Mouse (Mus musculus): ENCODE data around the gene Med8. TPM values are rescaled to one million over a fixed set of nuclear protein-coding genes. Genes with fewer than 3 reads are reported as not detected.

The Med8 gene
- polyA plus RNA-seq, 1 experiment from 2014 or later: 155 TPM

DNA sequence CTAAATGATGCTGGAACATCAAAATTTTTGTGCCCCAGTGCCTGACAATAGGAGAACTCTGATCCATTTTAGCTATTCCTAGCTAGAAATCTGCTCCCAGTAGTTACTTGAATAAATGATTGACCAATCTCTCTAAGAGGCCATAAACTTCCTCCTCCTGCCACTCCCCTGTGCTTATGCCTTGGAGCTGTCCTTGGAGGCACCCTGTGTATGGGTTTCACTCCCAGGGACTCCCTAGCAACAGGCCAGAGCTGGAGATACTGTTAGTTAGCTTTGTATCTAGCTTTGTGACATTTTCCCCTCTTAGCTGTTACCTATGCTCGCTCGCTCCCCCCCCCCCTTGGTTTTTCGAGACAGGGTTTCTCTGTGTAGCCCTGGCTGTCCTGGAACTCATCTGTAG is 12.2 kb downstream of the Med8 start:
- 100% methylated on average over 3 of the region's 3 CpGs for WGBS
- no peak overlapping the region for H3K9ac ChIP-seq (ENCODE audit: low read length)
- H3K9me3 ChIP-seq (ENCODE audit: control insufficient read depth, low read length): no peaks in the 10 kb centered on the region
- H3K27ac ChIP-seq (ENCODE audit: low read depth, low read length): no peak overlapping the region
- no peaks in the 10 kb centered on the region; the same call in none of the 2 replicates for H3K36me3 ChIP-seq (ENCODE audit: control insufficient read depth, insufficient read depth, low read length)
- no peak overlapping the region for H3K4me3 ChIP-seq (ENCODE audit: low read depth, low read length)
- H3K27me3 ChIP-seq (ENCODE audit: control insufficient read depth, insufficient read depth, low read length): no peaks in the 10 kb centered on the region
- H3K4me2 ChIP-seq (ENCODE audit: low read depth, low read length, severe bottlenecking): no peak overlapping the region
- no peak for DNase-seq (ENCODE audit: low spot score)
- no peaks in the 10 kb centered on the region for H3K4me1 ChIP-seq (replicated peaks; ENCODE audit: control insufficient read depth, insufficient read depth, low read length)
- no peak for ATAC-seq (replicated peaks; ENCODE audit: low FRiP score)

DNA sequence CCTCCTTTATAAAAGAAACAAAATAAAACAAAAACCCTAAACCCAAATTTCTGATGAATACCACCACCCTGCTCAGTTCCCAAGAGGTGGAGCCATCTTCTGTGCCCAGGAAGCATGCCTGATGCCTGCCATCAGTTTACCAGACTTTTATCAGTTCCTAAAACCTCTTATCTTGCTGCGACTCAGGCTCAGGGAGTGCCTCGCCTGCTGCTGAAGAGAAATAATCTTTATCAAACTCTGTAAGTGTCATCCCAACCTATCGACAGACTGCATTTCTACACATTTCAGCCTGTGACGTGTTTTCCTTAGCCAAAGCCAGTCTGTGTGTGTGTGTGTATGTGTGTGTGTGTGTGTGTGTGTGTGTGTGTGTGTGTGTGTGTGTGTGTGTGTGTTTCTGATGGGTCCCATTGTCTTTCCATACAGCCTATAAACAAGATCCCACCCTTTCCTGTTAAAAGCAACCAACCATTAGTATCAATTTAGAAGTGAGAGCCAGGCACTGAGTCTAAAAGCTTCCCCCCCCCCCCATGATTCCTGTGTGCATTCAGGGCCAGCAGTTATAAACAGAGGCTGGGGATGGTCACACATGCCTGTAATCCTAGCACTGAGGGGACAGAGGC is 15.5 kb downstream of the Med8 start:
- H3K36me3 ChIP-seq (ENCODE audit: control insufficient read depth, insufficient read depth, low read length): no peaks in the 10 kb centered on the region
- DNase-seq (ENCODE audit: low spot score): no peak
- no peaks in the 10 kb centered on the region for H3K9me3 ChIP-seq (ENCODE audit: control insufficient read depth, low read length)
- no peaks in the 10 kb centered on the region for H3K27me3 ChIP-seq (ENCODE audit: control insufficient read depth, insufficient read depth, low read length)
- H3K9ac ChIP-seq (ENCODE audit: low read length): no peak overlapping the region
- ATAC-seq (replicated peaks; ENCODE audit: low FRiP score): no peak
- H3K4me3 ChIP-seq (ENCODE audit: low read depth, low read length): no peak overlapping the region
- H3K27ac ChIP-seq (ENCODE audit: low read depth, low read length): no peak overlapping the region
- no peak overlapping the region for H3K4me2 ChIP-seq (ENCODE audit: low read depth, low read length, severe bottlenecking)
- 88% methylated on average over 4 of the region's 4 CpGs for WGBS
- H3K4me1 ChIP-seq (replicated peaks; ENCODE audit: control insufficient read depth, insufficient read depth, low read length): peaks cover 7% of the 10 kb centered on the region; the same call in 1 of the 2 replicates

DNA sequence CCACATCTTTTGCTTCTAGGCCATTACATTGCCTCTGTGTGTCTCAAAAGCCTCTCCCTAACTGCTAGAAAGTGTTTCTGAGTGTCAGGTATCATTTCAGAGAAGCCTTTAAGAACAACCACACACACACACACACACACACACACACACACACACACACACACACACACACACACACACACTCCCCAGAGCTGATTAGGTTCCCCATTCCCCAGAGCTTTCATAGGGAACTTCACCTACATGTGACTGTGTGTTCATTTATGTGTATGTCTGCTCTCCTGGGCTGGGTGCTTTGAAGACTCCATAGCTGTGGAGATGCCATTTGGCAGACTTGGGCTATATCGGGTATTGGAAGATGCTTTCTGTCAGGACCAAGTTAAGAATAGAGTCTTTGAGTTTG is 16.2 kb downstream of the Med8 start:
- no peak overlapping the region for H3K27ac ChIP-seq (ENCODE audit: low read depth, low read length)
- H3K27me3 ChIP-seq (ENCODE audit: control insufficient read depth, insufficient read depth, low read length): no peaks in the 10 kb centered on the region
- DNase-seq (ENCODE audit: low spot score): no peak
- peaks cover 7% of the 10 kb centered on the region; the same call in 1 of the 2 replicates for H3K4me1 ChIP-seq (replicated peaks; ENCODE audit: control insufficient read depth, insufficient read depth, low read length)
- no peak overlapping the region for H3K4me3 ChIP-seq (ENCODE audit: low read depth, low read length)
- no peaks in the 10 kb centered on the region for H3K36me3 ChIP-seq (ENCODE audit: control insufficient read depth, insufficient read depth, low read length)
- H3K9me3 ChIP-seq (ENCODE audit: control insufficient read depth, low read length): no peaks in the 10 kb centered on the region
- WGBS: 92% methylated on average over 1 of the region's 1 CpGs
- H3K4me2 ChIP-seq (ENCODE audit: low read depth, low read length, severe bottlenecking): no peak overlapping the region
- ATAC-seq (replicated peaks; ENCODE audit: low FRiP score): no peak
- H3K9ac ChIP-seq (ENCODE audit: low read length): no peak overlapping the region

DNA sequence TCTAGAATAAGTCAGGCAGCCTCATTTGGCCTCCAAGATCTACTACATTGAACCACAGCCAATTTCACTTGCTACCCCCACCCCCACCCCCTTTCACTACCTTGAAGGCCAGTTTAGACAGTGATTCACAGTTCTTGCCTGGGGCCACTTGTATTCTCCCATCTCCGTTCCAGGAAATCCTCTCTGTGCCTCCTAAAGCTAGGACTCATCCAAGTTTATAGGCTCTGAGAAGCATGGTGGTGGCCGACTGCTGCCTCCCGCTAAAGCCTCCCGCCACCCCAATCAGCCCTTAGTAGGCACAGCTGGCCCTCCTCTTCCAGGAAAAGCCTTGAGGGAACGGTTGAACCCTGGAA is 18.3 kb downstream of the Med8 start:
- Histone ChIP-seq H3K36me3 (ENCODE audit: control insufficient read depth, insufficient read depth, low read length) (peaks cover 1% of the 10 kb centered on the region; the same call in 1 of the 2 replicates), H3K27ac (ENCODE audit: low read depth, low read length) (no peak overlapping the region), H3K9me3 (ENCODE audit: control insufficient read depth, low read length) (no peaks in the 10 kb centered on the region), H3K9ac (ENCODE audit: low read length) (peak overlapping the region; percentile 76), H3K4me3 (ENCODE audit: low read depth, low read length) (peak overlapping the region; percentile 53), H3K4me2 (ENCODE audit: low read depth, low read length, severe bottlenecking) (peak overlapping the region; percentile 84), H3K27me3 (ENCODE audit: control insufficient read depth, insufficient read depth, low read length) (no peaks in the 10 kb centered on the region), H3K4me1 (replicated peaks; ENCODE audit: control insufficient read depth, insufficient read depth, low read length) (peaks cover 7% of the 10 kb centered on the region; the same call in 1 of the 2 replicates)
- WGBS: 3% methylated on average over 5 of the region's 5 CpGs
- DNase-seq (ENCODE audit: low spot score) (no peak), ATAC-seq (replicated peaks; ENCODE audit: low FRiP score) (no peak; the same call in 1 of the 2 replicates)

DNA sequence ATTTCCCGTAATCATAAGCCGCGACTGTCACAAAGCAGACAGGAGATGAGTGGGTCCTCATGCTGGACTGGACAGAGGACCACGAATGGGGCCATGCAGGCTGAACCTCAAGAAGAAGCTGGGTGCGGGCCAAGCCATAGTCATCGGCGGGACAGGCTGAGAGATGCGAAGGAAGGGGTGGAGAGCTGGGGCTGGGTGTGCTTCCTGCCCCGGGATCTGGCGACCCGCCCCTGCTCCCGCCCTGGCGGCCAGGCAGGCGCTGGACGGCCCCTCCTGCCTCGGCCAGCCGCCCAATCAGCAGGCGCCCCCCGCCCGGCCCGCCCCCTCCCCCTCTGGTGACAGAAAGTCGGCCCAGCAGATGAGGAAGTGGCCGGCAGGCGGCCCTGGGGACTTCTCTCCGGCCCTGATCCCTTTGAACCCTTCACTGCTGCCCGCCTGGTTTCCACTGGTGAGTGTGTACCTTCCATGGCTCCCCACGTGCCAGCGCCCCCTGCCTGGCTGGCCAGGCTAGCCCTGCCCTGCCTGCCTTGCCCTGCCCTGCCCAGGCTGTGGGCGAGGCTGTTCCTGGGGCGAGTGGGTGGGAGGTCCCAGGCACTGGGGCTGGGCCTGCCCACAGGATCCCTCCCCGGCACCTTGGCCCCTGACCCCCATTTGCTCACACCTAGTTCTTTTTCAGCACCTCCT is 18.8 kb downstream of the Med8 start, which contains the start of gene Elovl1:
TSS of gene Elovl1 (plus strand) at position 326 of the 684 bp plus-strand sequence.
- WGBS: 1% methylated on average over 30 of the region's 31 CpGs
- DNase-seq (ENCODE audit: low spot score) (peak; percentile 95), ATAC-seq (replicated peaks; ENCODE audit: low FRiP score) (peak; percentile 95)
- H3K4me2 ChIP-seq (ENCODE audit: low read depth, low read length, severe bottlenecking): peak within 1 kb of the TSS; percentile 84
- no peaks in the 10 kb centered on the region for H3K27me3 ChIP-seq (ENCODE audit: control insufficient read depth, insufficient read depth, low read length)
- peaks cover 7% of the 10 kb centered on the region; the same call in 1 of the 2 replicates for H3K4me1 ChIP-seq (replicated peaks; ENCODE audit: control insufficient read depth, insufficient read depth, low read length)
- H3K27ac ChIP-seq (ENCODE audit: low read depth, low read length): peak within 1 kb of the TSS; percentile 12; the same call in 1 of the 2 replicates
- H3K4me3 ChIP-seq (ENCODE audit: low read depth, low read length): peak within 1 kb of the TSS; percentile 53
- peak within 1 kb of the TSS; percentile 76 for H3K9ac ChIP-seq (ENCODE audit: low read length)
- H3K36me3 ChIP-seq (ENCODE audit: control insufficient read depth, insufficient read depth, low read length): peaks cover 3% of the 10 kb centered on the region; the same call in 1 of the 2 replicates
- H3K9me3 ChIP-seq (ENCODE audit: control insufficient read depth, low read length): no peaks in the 10 kb centered on the region

DNA sequence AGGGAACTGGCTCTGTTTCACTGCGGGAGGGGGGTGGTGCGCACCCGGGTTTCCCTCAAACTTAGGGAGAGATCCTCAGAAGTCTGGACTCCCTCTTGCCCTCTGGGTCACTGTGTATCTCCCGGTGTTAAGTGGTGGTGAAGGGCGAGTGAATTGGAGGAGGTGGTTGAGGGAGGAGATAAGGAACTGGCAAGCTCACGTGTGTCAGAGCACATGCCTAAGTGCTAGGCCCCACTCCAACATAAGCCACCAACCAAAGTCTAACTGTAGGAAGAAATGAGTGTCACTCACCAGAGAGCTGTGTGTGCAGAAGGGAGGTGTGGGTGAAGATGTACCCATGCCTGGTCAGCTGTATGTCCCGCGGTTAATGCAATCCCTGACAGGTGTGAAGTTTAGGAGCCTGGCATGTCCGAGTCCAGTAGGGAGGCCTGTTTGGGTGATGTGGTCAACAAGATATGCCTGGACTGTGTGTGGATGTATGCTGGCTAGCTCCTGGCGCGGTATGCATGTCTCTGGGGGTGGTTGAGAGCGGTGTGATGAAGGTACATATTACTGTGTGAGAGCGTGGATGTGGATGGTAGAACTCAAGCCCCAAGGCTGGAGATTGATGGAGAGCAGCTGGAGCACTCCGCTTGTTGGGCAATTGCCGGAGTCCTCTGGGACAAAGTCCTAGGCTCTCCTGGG is 19.5 kb downstream of the Med8 start:
- peak overlapping the region; percentile 76 for H3K9ac ChIP-seq (ENCODE audit: low read length)
- H3K4me1 ChIP-seq (replicated peaks; ENCODE audit: control insufficient read depth, insufficient read depth, low read length): peaks cover 7% of the 10 kb centered on the region; the same call in 1 of the 2 replicates
- no peaks in the 10 kb centered on the region for H3K9me3 ChIP-seq (ENCODE audit: control insufficient read depth, low read length)
- H3K4me2 ChIP-seq (ENCODE audit: low read depth, low read length, severe bottlenecking): peak overlapping the region; percentile 84
- no peak for DNase-seq (ENCODE audit: low spot score)
- peak; percentile 10 for ATAC-seq (replicated peaks; ENCODE audit: low FRiP score)
- WGBS: 54% methylated on average over 15 of the region's 15 CpGs
- H3K27me3 ChIP-seq (ENCODE audit: control insufficient read depth, insufficient read depth, low read length): no peaks in the 10 kb centered on the region
- peak overlapping the region; percentile 53 for H3K4me3 ChIP-seq (ENCODE audit: low read depth, low read length)
- peaks cover 3% of the 10 kb centered on the region; the same call in 1 of the 2 replicates for H3K36me3 ChIP-seq (ENCODE audit: control insufficient read depth, insufficient read depth, low read length)
- peak overlapping the region; percentile 12; the same call in 1 of the 2 replicates for H3K27ac ChIP-seq (ENCODE audit: low read depth, low read length)

DNA sequence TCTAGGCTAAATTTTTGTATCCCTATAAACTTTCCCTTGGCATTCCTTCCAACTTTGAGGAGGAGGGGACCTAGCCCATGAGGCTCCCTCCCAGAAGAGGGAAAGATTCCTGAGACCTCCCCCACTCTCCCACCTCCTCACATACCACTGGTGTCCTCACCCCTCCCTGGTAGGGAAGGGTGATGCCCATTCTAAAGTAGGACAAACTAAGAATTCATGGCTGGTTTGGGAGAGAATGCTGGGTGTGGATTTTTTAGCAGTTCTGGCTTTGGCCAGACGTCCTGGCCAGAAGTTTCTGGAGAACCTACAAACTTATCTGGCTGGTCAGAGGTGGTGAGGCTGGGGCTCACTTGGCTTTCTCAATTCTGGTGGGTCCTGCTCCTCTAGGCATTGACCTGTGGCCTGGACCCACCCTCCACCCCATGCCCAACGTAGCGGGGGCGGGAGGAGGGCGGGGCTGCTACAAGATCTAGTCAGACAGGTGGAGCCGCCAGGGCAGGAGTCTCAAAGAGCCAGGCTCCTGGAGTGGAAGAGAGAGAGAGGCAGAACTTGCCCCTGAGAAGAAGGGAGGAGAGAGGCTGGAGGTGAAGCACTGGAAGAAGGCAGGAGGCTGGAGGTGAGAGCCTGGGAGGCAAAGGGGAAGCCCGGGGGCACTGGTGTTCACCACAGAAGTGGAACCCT is 20.2 kb downstream of the Med8 start:
- DNase-seq (ENCODE audit: low spot score): peak; percentile 53
- ATAC-seq (replicated peaks; ENCODE audit: low FRiP score): no peak
- Histone ChIP-seq H3K36me3 (ENCODE audit: control insufficient read depth, insufficient read depth, low read length) (peaks cover 3% of the 10 kb centered on the region; the same call in 1 of the 2 replicates), H3K27ac (ENCODE audit: low read depth, low read length) (no peak overlapping the region), H3K9me3 (ENCODE audit: control insufficient read depth, low read length) (no peaks in the 10 kb centered on the region), H3K27me3 (ENCODE audit: control insufficient read depth, insufficient read depth, low read length) (no peaks in the 10 kb centered on the region), H3K4me1 (replicated peaks; ENCODE audit: control insufficient read depth, insufficient read depth, low read length) (peaks cover 7% of the 10 kb centered on the region; the same call in 1 of the 2 replicates), H3K9ac (ENCODE audit: low read length) (no peak overlapping the region), H3K4me3 (ENCODE audit: low read depth, low read length) (no peak overlapping the region), H3K4me2 (ENCODE audit: low read depth, low read length, severe bottlenecking) (no peak overlapping the region; the same call in 1 of the 2 replicates)
- whole genome bisulfite sequencing: 63% methylated on average over 7 of the region's 7 CpGs

DNA sequence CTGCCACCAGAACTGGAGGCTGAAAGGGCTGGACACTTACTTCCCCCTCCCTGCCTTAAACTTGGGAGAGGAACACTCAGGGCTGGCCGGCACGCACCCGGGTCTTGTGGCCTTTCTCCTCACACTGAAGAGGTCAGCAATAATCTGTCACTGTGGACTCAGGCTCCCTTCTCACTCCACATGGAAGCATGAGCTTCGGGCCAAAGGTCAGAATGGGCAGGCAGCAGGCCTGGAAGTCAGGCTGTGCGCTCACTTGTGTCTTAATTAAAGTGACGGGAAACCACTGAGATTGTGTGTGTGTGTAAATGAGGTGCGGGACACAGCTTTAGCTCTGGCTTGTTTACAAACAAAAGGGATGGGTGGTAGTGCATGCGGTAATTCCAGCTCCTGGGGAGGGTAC is 23.2 kb downstream of the Med8 start:
- Histone ChIP-seq H3K9ac (ENCODE audit: low read length) (no peak overlapping the region), H3K4me1 (replicated peaks; ENCODE audit: control insufficient read depth, insufficient read depth, low read length) (peaks cover 15% of the 10 kb centered on the region), H3K36me3 (ENCODE audit: control insufficient read depth, insufficient read depth, low read length) (peaks cover 7% of the 10 kb centered on the region), H3K27me3 (ENCODE audit: control insufficient read depth, insufficient read depth, low read length) (no peaks in the 10 kb centered on the region), H3K4me2 (ENCODE audit: low read depth, low read length, severe bottlenecking) (no peak overlapping the region), H3K9me3 (ENCODE audit: control insufficient read depth, low read length) (no peaks in the 10 kb centered on the region), H3K4me3 (ENCODE audit: low read depth, low read length) (no peak overlapping the region), H3K27ac (ENCODE audit: low read depth, low read length) (no peak overlapping the region)
- WGBS: 79% methylated on average over 8 of the region's 8 CpGs
- DNase-seq (ENCODE audit: low spot score) (no peak), ATAC-seq (replicated peaks; ENCODE audit: low FRiP score) (no peak)

Data from forebrain, embryonic 11.5 days (tissue).